Mouse (Mus musculus) kidney, postnatal 0 days (tissue): ENCODE data around the gene AW822073. TPM values are rescaled to one million over a fixed set of nuclear protein-coding genes. Genes with fewer than 3 reads are reported as not detected.

Source experiments
- ATAC-seq: fragments of 200-750 bp; cut with Nextera tagmentation; replicated peaks from 2 replicates; pipeline ENCODE4 v1.8.0; 2017; ENCODE audit warnings: low read depth, moderate number of reproducible peaks, moderate TSS enrichment, moderate library complexity; ENCODE audit not compliant: low FRiP score
- DNase-seq: peaks from one replicate; pipeline ENCODE4 v3.0.0-alpha.2; 2016; ENCODE audit warnings: low spot score
- H3K27ac ChIP-seq: fragments of 300-500 bp; sonication (generic); 2 replicates; pipeline ENCODE4 v1.5.1; 2014; ENCODE audit warnings: mild to moderate bottlenecking
- H3K27me3 ChIP-seq: fragments of 300-500 bp; sonication (generic); 2 replicates; pipeline ENCODE4 v1.6.1; 2014; ENCODE audit warnings: low read length, mixed read lengths; ENCODE audit not compliant: insufficient read depth
- H3K36me3 ChIP-seq: fragments of 300-500 bp; sonication (generic); 2 replicates; pipeline ENCODE4 v1.6.1; 2014; ENCODE audit warnings: low read length, mixed read lengths; ENCODE audit not compliant: insufficient read depth
- H3K4me1 ChIP-seq: fragments of 300-500 bp; sonication (generic); replicated peaks from 2 replicates; pipeline ENCODE4 v1.6.1; 2014; ENCODE audit warnings: antibody characterized with exemption, low read length, mixed read lengths; ENCODE audit not compliant: insufficient read depth
- H3K4me2 ChIP-seq: fragments of 300-500 bp; sonication (generic); 2 replicates; pipeline ENCODE4 v1.6.1; 2014; ENCODE audit warnings: mild to moderate bottlenecking, low read length, moderate library complexity, mixed read lengths
- H3K4me3 ChIP-seq: fragments of 300-500 bp; sonication (generic); replicated peaks from 2 replicates; pipeline ENCODE4 v1.5.1; 2014; ENCODE audit warnings: low read depth, low read length
- H3K9ac ChIP-seq: fragments of 300-500 bp; sonication (generic); 2 replicates; pipeline ENCODE4 v1.6.1; 2014; ENCODE audit warnings: low read depth, low read length
- H3K9me3 ChIP-seq: fragments of 300-500 bp; sonication (generic); replicated peaks from 2 replicates; pipeline ENCODE4 v1.6.1; 2016; ENCODE audit warnings: low read length, inconsistent platforms, mixed read lengths
- CTCF ChIP-seq: IDR thresholded peaks from 2 replicates; pipeline ENCODE4 v1.5.1; 2016; ENCODE audit warnings: antibody characterized with exemption, low read depth, mild to moderate bottlenecking, moderate library complexity
- WGBS: fragments of 180-500 bp; shearing (Covaris S2); extraction: QIAGEN DNeasy Blood & Tissue Kit; methylation state at CpG from one replicate; pipeline ENCODE4 v1.1.7; 2014; 5-methylcytosine and 5-hydroxymethylcytosine counted together
- polyA plus RNA-seq: library from polyadenylated mRNA; unstranded; fragments of >200 nt; fragmentation: Nextera tagmentation; extraction: Ambion mirVana; gene quantifications from 2 replicates; pipeline ENCODE4 v1.2.1, GENCODE M21; 2015

AW822073 gene
- polyA plus RNA-seq, 1 experiment from 2014 or later, result not detected

DNA sequence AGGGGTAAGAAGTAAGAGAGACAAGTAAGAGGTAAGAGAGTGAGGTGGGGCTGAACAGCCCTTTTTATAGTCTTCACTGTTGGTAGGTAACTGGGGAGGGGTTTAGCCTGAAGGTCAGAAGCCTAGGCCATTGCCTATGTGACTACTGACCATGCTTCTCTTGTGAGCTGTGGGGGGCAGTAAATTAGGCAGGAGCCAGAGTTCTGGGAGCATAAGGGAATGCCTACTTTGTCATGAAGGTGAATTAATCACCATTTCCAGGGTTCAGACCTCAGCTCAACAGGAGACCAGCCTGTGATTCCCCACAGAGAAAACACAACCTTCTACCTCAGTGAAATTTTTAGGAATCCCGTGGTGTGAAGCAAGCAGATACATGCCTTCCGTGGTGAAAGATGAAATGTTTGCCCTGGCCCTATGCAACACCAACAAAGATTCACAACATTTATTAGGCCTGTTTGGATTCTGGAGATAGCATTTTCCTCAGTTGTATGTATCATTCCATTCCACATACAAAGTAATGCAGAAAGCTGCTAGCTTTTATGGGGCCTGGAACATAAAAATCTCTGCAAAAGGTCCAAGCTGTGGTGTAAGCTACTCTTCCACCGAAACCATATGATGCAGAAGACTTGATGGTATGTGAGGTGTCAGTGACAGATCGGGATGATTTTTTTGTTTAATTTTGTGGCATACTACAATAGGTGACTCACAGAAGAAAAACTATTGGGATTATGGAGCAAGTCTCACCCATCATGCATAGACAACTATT lies 17.9 kb downstream of the AW822073 start:
- whole genome bisulfite sequencing, result 88% methylated on average over 4 of the region's 4 CpGs
- no peak for TF ChIP-seq CTCF
- Histone ChIP-seq H3K27ac (no peak overlapping the region), H3K4me2 (no peak overlapping the region), H3K4me3 (no peak overlapping the region), H3K9ac (no peak overlapping the region), H3K27me3 (no peaks in the 10 kb centered on the region), H3K36me3 (no peaks in the 10 kb centered on the region), H3K4me1 (no peaks in the 10 kb centered on the region), H3K9me3 (no peaks in the 10 kb centered on the region)
- ATAC-seq, result no peak
- DNase-seq, result no peak

DNA sequence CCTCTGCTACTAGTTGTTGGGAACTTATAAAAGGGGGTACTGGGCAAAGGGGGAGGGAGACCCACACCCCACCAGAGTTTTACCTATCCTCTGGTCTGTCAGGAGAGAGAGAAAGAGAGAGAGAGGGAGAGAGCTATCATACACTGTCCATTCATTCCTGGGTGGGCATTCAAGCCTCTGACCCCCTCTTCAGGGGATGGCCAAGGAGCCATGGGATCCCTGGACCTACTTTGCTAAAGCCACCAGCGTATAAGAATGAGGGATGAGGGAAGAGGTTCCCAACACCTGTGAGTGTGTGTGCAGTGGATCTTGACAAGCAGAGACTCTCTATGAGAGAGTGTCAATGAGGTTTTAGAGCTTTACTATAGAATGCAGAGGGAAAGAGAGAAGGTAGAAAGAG lies 18.7 kb downstream of the AW822073 start:
- no peak for DNase-seq
- H3K9me3 ChIP-seq, result no peaks in the 10 kb centered on the region
- no peaks in the 10 kb centered on the region for H3K27me3 ChIP-seq
- WGBS, result 51% methylated on average over 1 of the region's 1 CpGs
- TF ChIP-seq CTCF, result no peak
- H3K4me2 ChIP-seq, result no peak overlapping the region
- H3K36me3 ChIP-seq, result no peaks in the 10 kb centered on the region
- H3K27ac ChIP-seq, result no peak overlapping the region
- H3K4me1 ChIP-seq, result no peaks in the 10 kb centered on the region
- H3K9ac ChIP-seq, result no peak overlapping the region
- no peak for ATAC-seq
- H3K4me3 ChIP-seq, result no peak overlapping the region

Other genes with a start within 250 kb of the AW822073 start
- not detected in 2 replicates for gene Duxf3, start 7.7 kb upstream of the AW822073 start, polyA plus RNA-seq
- not detected in 2 replicates for gene Gm4981, start 11.8 kb upstream of the AW822073 start, polyA plus RNA-seq
- gene Gcc2, start 30.6 kb upstream of the AW822073 start, polyA plus RNA-seq, result 71.6 and 75.8 TPM in 2 replicates
- gene Lims1, start 98.5 kb upstream of the AW822073 start, polyA plus RNA-seq, result 143 and 159 TPM in 2 replicates
- 16.0 and 16.4 TPM in 2 replicates for gene Ranbp2, start 222.0 kb upstream of the AW822073 start, polyA plus RNA-seq